Mouse (Mus musculus): ENCODE results near the gene Gm20715. TPM values are rescaled to one million over a fixed set of nuclear protein-coding genes. Genes with fewer than 3 reads are reported as not detected.
A peak's percentile ranks its signal among the peaks of the same experiment; 100 is the strongest.
"Not testable (repeated sequence)": the region's sequence is repeated elsewhere in the genome, so short reads cannot be mapped to it uniquely, and the experiment has no call there.

Gene Gm20715
- polyA plus RNA-seq (2016; fragmentation: Nextera tagmentation; extraction: Ambion mirVana): not detected in 2 replicates

- no peak within 1 kb of the TSS for H3K9ac ChIP-seq
- H3K4me1 ChIP-seq: peaks cover 1% of the 10 kb centered on the region; the same call in 1 of the 2 replicates
- H3K27me3 ChIP-seq: 0 out of 2 replicates have a peak, but pooled peaks cover 4% of the 10 kb centered on the region
- no peak within 1 kb of the TSS for H3K4me3 ChIP-seq
- no peaks in the 10 kb centered on the region for H3K9me3 ChIP-seq (replicated peaks)
- no peaks in the 10 kb centered on the region for H3K36me3 ChIP-seq
- H3K4me2 ChIP-seq (replicated peaks): no peak within 1 kb of the TSS
- H3K27ac ChIP-seq: no peak within 1 kb of the TSS
- ATAC-seq (ENCODE audit: low FRiP score): peak; percentile 57
- 3% methylated on average over 17 of the region's 17 CpGs for WGBS
Measured at GRCm38 (mm10) chr7:6410043-6410442, at the start of gene Gm20715. Gm20715 (plus strand) TSS chr7:6410277.

GRCm38 (mm10) chr7:6360477-6361060, 49.5 kb upstream of the Gm20715 start:
- Histone ChIP-seq H3K36me3 (peaks cover 3% of the 10 kb centered on the region; the same call in 1 of the 2 replicates), H3K27me3 (no peaks in the 10 kb centered on the region), H3K4me2 (replicated peaks) (no peak overlapping the region), H3K27ac (no peak overlapping the region), H3K4me1 (peaks cover 4% of the 10 kb centered on the region), H3K9me3 (replicated peaks) (no peaks in the 10 kb centered on the region), H3K9ac (no peak overlapping the region), H3K4me3 (no peak overlapping the region)
- WGBS: 13% methylated on average over 9 of the region's 9 CpGs
- no peak for ATAC-seq (ENCODE audit: low FRiP score)

GRCm38 (mm10) chr7:6361756-6362155, 48.3 kb upstream of the Gm20715 start:
- peak overlapping the region; percentile 93 for H3K27ac ChIP-seq
- H3K9me3 ChIP-seq (replicated peaks): no peaks in the 10 kb centered on the region
- no peak for ATAC-seq (ENCODE audit: low FRiP score)
- no peaks in the 10 kb centered on the region for H3K36me3 ChIP-seq
- WGBS: 26% methylated on average over 7 of the region's 7 CpGs
- peaks cover 4% of the 10 kb centered on the region for H3K4me1 ChIP-seq
- H3K9ac ChIP-seq: peak overlapping the region; percentile 55
- H3K4me3 ChIP-seq: peak overlapping the region; percentile 41
- no peaks in the 10 kb centered on the region for H3K27me3 ChIP-seq
- H3K4me2 ChIP-seq (replicated peaks): peak overlapping the region; percentile 58

- no peaks in the 10 kb centered on the region for H3K9me3 ChIP-seq (replicated peaks)
- ATAC-seq (ENCODE audit: low FRiP score): peak; percentile 95
- H3K27ac ChIP-seq: peak overlapping the region; percentile 93
- peak overlapping the region; percentile 41 for H3K4me3 ChIP-seq
- peak overlapping the region; percentile 55 for H3K9ac ChIP-seq
- peaks cover 4% of the 10 kb centered on the region for H3K4me1 ChIP-seq
- H3K36me3 ChIP-seq: no peaks in the 10 kb centered on the region
- no peaks in the 10 kb centered on the region for H3K27me3 ChIP-seq
- WGBS: under 1% methylated on average over 38 of the region's 38 CpGs
- H3K4me2 ChIP-seq (replicated peaks): peak overlapping the region; percentile 58
Measured at GRCm38 (mm10) chr7:6362268-6363046, 47.6 kb upstream of the Gm20715 start.

GRCm38 (mm10) chr7:6363047-6363488, 47.0 kb upstream of the Gm20715 start, which contains the start of gene Zfp78:
Zfp78 (plus strand) TSS chr7:6363280.
- H3K4me2 ChIP-seq (replicated peaks): peak within 1 kb of the TSS; percentile 58
- H3K36me3 ChIP-seq: no peaks in the 10 kb centered on the region
- WGBS: under 1% methylated on average over 23 of the region's 23 CpGs
- H3K9ac ChIP-seq: peak within 1 kb of the TSS; percentile 59
- H3K27ac ChIP-seq: peak within 1 kb of the TSS; percentile 93
- no peaks in the 10 kb centered on the region for H3K27me3 ChIP-seq
- H3K9me3 ChIP-seq (replicated peaks): no peaks in the 10 kb centered on the region
- H3K4me3 ChIP-seq: peak within 1 kb of the TSS; percentile 41
- peaks cover 4% of the 10 kb centered on the region for H3K4me1 ChIP-seq
- peak; percentile 86 for ATAC-seq (ENCODE audit: low FRiP score)

- 73% methylated on average over 1 of the region's 1 CpGs for WGBS
Measured at GRCm38 (mm10) chr7:6364761-6365160, 45.3 kb upstream of the Gm20715 start.

GRCm38 (mm10) chr7:6367185-6367584, 42.9 kb upstream of the Gm20715 start:
- no peak overlapping the region for H3K27ac ChIP-seq
- no peak overlapping the region for H3K4me2 ChIP-seq (replicated peaks)
- H3K27me3 ChIP-seq: no peaks in the 10 kb centered on the region
- H3K9me3 ChIP-seq (replicated peaks): no peaks in the 10 kb centered on the region
- no peak overlapping the region for H3K9ac ChIP-seq
- peaks cover 4% of the 10 kb centered on the region for H3K4me1 ChIP-seq
- 91% methylated on average over 5 of the region's 5 CpGs for WGBS
- no peaks in the 10 kb centered on the region; the same call in 1 of the 2 replicates for H3K36me3 ChIP-seq
- ATAC-seq (ENCODE audit: low FRiP score): no peak
- no peak overlapping the region for H3K4me3 ChIP-seq

More at GRCm38 (mm10) chr7:6364761-6365160, 45.3 kb upstream of the Gm20715 start:
- Histone ChIP-seq H3K9ac (no peak overlapping the region), H3K27me3 (no peaks in the 10 kb centered on the region), H3K27ac (no peak overlapping the region), H3K9me3 (replicated peaks) (no peaks in the 10 kb centered on the region), H3K4me2 (replicated peaks) (no peak overlapping the region), H3K4me3 (no peak overlapping the region), H3K4me1 (peaks cover 4% of the 10 kb centered on the region), H3K36me3 (no peaks in the 10 kb centered on the region)
- ATAC-seq (ENCODE audit: low FRiP score): no peak

- WGBS: 84% methylated on average over 5 of the region's 5 CpGs
- H3K9me3 ChIP-seq (replicated peaks); H3K4me2 ChIP-seq (replicated peaks); H3K4me3 ChIP-seq; H3K27me3 ChIP-seq; H3K4me1 ChIP-seq; H3K27ac ChIP-seq; ATAC-seq (ENCODE audit: low FRiP score); H3K36me3 ChIP-seq; H3K9ac ChIP-seq: not testable (repeated sequence)
Measured at GRCm38 (mm10) chr7:6368146-6368545, 41.9 kb upstream of the Gm20715 start.

- no peaks in the 10 kb centered on the region for H3K4me1 ChIP-seq
- no peak overlapping the region for H3K4me3 ChIP-seq
- H3K9me3 ChIP-seq (replicated peaks): no peaks in the 10 kb centered on the region
- WGBS: 87% methylated on average over 3 of the region's 3 CpGs
- no peak overlapping the region for H3K4me2 ChIP-seq (replicated peaks)
- no peak for ATAC-seq (ENCODE audit: low FRiP score)
- H3K27me3 ChIP-seq: no peaks in the 10 kb centered on the region
- no peak overlapping the region for H3K9ac ChIP-seq
- H3K36me3 ChIP-seq: no peaks in the 10 kb centered on the region; the same call in 1 of the 2 replicates
- no peak overlapping the region for H3K27ac ChIP-seq
Measured at GRCm38 (mm10) chr7:6369460-6369859, 40.6 kb upstream of the Gm20715 start.

- Histone ChIP-seq H3K36me3 (peaks cover 5% of the 10 kb centered on the region), H3K9ac (no peak overlapping the region), H3K27ac (no peak overlapping the region), H3K9me3 (replicated peaks) (no peaks in the 10 kb centered on the region), H3K4me1 (no peaks in the 10 kb centered on the region), H3K27me3 (no peaks in the 10 kb centered on the region), H3K4me2 (replicated peaks) (no peak overlapping the region), H3K4me3 (no peak overlapping the region)
- 90% methylated on average over 3 of the region's 3 CpGs for WGBS
- no peak for ATAC-seq (ENCODE audit: low FRiP score)
Measured at GRCm38 (mm10) chr7:6372993-6373392, 37.1 kb upstream of the Gm20715 start.

- no peak overlapping the region for H3K4me3 ChIP-seq
- no peaks in the 10 kb centered on the region for H3K9me3 ChIP-seq (replicated peaks)
- 89% methylated on average over 8 of the region's 8 CpGs for WGBS
- no peak overlapping the region for H3K27ac ChIP-seq
- no peak overlapping the region for H3K9ac ChIP-seq
- H3K27me3 ChIP-seq: no peaks in the 10 kb centered on the region
- no peak overlapping the region for H3K4me2 ChIP-seq (replicated peaks)
- ATAC-seq (ENCODE audit: low FRiP score): no peak
- H3K36me3 ChIP-seq: peaks cover 9% of the 10 kb centered on the region; the same call in 1 of the 2 replicates
- peaks cover 4% of the 10 kb centered on the region; the same call in 1 of the 2 replicates for H3K4me1 ChIP-seq
Measured at GRCm38 (mm10) chr7:6378441-6378840, 31.6 kb upstream of the Gm20715 start.

- H3K27me3 ChIP-seq: no peaks in the 10 kb centered on the region
- no peak for ATAC-seq (ENCODE audit: low FRiP score)
- no peak overlapping the region for H3K4me2 ChIP-seq (replicated peaks)
- 75% methylated on average over 2 of the region's 2 CpGs for WGBS
- H3K9ac ChIP-seq: no peak overlapping the region
- peaks cover 14% of the 10 kb centered on the region for H3K4me1 ChIP-seq
- H3K4me3 ChIP-seq: no peak overlapping the region
- 0 out of 2 replicates have a peak, but pooled peaks cover 4% of the 10 kb centered on the region for H3K36me3 ChIP-seq
- no peaks in the 10 kb centered on the region for H3K9me3 ChIP-seq (replicated peaks)
- no peak overlapping the region for H3K27ac ChIP-seq
Measured at GRCm38 (mm10) chr7:6381431-6381830, 28.6 kb upstream of the Gm20715 start.
